Mouse (Mus musculus) cerebellum, adult 11 months (tissue): ENCODE data around the gene Rin3.

Experiments used
- DNase-seq: peaks from one replicate; pipeline ENCODE4 v3.0.0; 2022

The Rin3 gene

DNA sequence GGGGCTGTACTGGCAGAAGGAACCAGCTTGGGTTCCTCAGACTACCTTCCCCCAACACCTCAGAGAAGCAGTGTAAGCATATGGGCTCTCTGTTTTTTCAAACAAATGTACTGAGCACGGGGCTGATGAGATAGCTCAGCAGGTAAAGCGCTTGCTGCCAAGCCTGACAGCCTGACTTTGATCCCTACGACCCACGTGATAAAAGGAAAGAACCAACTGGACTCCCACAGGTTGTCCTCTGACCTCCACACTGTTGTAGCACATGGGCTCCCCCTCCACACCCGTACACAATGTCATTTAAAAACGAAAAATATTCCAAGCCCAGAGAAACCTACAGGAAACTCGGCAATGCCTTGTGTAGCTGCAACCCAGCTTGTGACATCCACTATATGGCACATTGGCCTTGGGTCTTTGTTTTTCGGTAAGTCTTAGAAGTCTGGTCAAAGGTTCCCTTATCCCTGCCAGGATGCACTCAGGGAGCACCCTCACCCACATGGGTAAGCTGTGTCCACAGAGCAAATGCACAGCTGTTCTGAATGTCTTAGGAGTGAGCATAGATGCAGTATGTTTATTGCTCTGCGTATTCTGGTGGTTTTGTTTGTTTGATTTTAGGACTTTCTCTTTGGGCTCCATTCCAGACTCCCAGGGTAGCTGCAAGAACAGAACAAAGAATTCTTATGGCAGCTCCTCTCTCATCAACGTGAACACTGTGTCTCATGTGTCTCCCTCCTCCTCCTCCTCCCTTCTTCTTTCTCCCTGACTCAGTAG lies 22.4 kb downstream of the Rin3 start:
- peak; percentile 33 for DNase-seq

DNA sequence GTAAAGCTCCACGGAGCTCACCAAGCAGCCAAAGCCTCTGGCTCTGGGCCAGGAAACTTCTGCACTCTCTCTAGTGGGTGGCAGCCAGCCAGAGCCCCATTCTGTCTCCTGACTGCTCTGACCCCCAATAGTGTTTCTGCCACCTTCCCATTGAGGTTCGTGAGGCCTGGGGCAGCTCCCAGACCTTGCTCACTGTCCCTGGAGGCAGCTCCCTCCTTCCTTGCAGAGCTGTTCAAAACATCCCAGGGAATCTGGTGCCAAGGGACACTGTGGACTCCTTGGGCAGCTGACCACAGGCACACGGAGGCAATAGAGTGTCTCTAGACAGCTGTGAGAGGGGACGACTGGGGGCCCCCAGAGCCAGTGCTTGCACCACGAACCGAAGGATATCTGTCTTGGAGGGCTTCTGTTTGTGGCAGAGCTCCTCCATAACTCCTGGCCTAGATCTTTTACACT lies 25.2 kb downstream of the Rin3 start:
- no peak for DNase-seq

DNA sequence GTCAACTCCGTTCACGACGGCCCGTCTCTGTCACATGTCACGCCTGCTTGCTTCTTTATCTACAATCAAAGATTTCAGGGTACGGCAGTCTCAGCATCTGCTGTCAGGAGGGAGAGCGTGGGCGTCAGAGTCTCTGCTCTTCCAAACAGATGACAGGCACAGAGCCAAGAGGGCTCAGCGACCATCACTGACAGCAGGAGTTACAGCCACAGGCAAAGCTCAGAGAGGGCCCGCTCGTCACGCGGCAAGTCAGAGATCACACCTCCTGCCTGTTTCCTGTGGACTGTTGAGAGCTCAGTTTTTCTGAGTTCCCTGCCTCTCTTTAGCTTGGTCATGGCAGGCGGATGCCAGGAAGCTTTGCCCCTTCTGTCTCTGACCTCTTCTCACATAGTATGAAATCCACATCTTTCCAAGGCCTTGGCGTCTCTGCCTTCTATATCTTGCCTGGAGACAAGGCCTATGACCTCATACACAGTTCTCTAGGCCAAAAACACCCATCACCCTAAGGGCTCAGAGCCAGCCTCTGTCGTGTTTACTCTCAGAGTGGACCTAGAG lies 25.7 kb downstream of the Rin3 start:
- DNase-seq: no peak

DNA sequence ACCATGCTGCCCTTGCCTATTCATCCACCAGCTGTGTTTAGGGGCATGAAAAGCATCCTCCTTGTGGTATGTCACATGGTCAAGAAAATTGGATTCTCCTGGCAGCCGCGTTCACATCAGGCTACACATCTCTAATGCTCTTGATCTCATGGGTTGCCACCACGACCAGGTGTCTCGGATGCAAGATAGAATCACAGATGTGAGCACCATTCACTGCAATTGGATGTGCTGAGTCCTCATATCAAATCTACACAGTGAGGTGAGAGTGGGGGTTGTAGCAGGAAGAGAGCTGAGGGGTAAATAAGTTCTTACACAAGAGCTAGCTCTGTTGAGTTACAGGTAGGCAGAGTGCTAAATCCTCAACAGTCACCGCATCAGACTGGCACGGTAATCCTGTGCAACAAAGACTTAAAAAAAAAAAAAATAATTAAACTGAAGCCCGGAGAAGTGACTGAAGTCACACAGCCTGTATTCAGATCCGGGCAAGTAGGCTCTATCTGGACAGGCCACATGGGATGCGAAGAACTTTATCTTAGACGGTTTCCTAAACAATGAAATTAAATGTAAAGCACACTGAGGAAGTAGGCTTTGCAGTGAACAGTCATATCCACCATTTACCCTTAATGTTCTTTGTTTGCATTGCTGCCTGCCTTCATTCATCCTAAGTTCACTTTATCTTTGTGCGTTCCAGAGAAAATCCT lies 26.4 kb downstream of the Rin3 start:
- no peak for DNase-seq

DNA sequence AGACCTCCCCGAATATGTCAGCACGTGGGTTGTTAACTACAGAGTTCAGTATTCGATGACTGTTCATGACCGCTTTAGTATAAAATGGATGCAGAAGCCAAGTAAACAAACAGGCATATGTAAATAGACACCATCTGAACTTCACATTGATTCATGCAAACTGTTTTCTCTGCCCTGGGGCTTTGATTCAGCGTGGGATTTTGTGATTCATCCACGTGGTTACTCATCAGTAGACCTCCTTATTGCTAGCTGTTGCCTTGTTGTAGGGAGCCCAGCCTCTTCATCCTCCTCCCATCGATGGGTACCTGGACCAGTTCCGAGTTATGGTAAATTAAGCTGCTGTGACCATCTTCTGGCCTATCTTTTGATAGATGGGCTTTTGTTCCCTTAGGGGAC lies 26.9 kb downstream of the Rin3 start:
- DNase-seq: no peak

DNA sequence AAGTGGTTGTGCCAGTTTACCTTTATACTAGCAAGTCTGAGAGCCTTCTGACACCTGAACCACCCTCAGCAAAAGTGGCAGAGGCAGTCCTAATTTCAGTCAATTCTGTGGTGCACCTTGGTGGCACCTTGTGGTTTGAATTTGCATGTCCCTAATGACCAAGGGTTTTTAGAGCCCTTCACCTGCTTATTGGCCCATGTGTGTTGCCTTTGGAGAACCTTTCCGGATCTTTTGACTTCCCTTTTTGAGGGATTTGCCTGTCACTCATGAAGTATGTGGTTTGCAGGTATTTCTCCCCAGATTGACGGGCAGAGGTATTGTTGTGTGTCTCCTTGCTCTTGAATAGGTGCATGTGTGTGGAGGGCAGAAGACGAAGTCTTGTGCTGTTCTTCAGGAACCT lies 27.4 kb downstream of the Rin3 start:
- DNase-seq: no peak

DNA sequence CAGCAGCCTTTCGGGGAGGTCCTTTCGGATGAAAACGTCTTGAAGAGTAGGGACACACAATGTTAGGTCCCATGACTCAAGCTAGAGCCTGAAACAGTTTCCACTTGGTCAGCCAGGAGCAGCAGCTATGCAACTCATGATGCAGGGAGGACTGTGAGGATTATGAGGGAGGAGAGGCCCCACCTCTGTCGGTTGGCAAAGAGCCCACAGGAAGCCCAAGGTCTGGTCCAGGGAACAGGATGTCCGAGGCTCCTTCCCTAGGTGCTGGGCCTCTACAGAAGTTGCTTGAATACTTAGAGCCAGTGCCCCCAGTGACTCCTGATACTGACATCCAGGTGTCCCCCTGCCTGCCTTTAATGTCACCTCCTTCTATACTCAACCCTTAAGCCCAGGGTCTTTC lies 28.6 kb downstream of the Rin3 start:
- no peak for DNase-seq

DNA sequence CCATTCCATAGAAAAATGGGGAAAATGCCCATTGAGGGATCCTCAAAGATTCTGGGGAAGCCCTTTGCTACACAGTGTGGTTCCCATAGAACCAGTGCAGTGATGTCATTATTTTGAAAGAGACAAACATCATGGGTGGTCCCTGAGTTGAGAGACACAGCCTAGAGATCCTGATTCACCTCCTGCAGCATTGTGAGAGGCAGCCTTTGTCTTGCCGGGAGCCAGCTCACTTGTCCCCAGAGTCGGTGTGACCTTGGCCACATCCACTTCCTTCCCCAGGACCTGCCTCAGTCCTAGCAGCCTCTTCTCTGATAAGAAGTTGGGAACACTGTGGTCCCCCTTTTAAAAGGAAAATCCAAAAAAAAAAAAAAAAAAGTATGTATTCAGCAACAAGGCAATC lies 36.3 kb downstream of the Rin3 start:
- no peak for DNase-seq

DNA sequence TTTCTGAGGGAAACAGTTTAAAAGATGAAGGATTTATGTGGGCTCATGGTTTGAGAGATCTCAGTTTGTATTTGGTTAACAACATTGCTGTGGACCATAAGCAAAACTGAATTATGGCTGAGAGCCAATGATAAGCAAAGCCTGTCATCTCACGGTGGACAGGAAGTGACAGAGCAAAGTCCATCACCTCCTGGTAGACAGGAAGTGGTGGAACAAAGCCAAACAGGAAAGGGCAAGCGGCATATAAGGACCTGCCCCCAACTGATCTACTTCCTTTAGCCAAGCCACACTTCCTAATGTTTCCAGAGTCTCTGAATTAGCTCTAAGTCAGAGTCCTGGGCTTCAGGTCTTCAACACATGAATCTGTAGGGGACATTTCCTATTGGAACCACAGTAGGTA lies 37.1 kb downstream of the Rin3 start:
- no peak for DNase-seq

DNA sequence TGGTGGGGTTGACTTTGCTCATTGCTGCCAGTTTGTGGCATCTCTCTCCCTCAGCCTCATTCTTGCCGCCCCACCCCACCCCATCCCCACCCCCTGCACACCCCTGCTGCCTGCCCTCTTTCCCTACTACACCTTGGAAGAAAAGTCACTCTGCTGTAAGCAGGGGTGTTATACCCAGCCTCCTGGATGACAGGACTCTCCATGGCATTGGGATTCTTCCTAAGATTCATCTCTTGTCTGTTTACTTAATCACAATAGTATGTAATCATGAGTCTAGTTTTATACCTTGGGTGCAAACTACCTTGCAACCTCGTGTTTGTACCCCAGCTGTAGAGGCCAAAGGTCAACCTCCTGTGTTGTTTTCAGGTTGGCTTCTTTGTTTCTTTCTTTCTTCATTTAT lies 37.5 kb downstream of the Rin3 start:
- no peak for DNase-seq

DNA sequence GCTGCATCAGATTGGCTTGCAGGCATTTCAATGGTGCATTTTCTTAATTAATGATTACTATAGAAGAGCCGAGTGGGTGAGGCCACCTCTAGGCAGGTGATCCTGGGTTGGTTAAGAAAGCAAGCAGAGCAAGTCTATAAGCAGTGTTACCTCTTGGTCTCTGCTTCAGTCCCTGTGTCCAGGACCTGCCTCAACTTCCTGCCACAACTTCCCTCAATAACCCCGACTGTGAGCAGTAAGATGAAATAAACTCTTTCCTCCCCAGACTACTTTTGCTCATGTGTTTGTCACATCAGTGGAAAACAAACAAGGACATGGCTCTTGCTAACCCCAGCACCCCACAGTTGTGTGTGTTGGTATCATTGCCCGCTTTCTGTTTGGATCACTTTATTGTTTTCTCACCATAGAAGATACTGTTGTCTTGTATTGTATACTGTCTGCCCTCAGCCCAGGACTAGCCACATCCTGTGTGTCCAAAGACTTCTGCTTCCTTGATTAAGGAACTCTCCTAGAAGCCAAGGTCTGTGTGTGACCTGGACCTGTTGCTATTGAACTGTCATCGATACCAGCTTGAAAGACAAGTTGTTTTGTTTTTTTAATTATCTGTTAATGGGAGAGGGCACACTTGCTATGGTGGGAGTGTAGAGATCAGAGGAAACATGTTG lies 38.3 kb downstream of the Rin3 start:
- no peak for DNase-seq

DNA sequence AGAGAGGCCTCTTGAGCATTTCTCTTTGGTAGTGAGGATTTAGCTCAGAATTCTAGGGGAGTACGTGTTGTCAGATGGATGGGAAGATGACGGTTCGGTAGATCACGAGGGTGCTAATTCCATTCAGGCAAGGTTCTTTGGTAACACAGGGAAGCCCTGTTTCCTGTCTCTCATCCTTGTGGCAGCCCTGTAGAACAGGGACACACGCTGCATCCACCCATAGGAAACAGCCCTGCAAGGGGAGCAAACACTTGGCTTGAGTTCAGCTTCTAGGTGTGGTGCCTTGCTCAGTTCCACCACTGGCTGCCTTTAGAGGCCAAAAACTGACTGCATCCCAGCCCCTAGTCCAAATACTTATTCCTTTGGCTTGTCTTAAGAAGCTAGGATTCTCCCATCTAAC lies 39.0 kb downstream of the Rin3 start:
- no peak for DNase-seq

DNA sequence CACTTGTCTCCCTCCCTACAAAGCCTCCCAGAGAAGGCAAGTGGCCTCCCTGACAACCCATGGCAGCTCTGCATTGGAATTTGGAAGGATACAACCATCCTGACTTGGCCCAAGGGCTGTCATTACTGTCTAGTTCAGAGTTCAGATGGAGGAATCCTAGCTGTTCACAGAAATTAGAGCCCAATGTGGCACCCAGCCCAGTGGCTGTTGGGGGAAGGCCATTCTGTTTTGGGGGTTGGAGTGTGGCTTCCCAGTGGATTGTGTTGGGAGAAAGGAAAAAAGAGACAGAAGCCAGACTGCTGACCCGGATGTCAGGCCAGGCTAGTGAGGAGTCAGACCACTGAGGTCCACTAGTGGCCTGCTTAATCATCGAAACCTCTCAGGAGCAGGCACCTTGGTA lies 40.5 kb downstream of the Rin3 start:
- no peak for DNase-seq

DNA sequence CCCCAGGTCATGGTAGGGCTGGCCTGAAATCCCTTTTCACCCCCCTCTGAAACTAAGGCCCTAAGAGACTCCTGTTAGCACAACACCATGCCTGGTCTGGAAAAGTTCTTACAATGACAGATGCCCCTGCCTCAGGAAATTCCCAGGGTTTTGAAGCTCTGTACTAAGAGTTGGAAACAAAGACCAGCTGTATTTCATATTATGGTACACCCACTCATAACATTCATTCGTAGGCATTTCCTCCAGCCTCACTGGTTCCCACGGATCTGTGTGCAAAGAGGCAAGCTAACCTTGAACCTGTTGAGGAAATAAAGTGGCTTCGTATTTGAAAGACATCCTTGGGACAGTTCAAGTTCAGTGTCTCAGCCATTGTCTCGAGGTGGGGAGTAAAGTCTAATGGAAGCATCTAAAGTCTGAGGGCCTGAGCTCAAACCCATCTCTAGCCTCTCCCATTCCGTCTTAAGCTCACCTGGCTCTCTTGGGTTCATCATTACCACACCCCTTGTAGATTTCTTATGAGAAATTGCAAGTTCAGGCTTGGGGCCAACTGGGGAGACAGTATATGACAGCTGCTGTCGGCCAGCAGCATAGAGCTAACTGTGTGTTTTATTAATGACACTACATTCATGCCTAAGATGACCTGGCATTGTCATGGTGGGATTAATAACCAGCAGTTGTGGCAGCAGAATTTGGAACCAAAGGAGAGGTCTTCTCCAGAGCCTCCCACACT lies 41.5 kb downstream of the Rin3 start:
- no peak for DNase-seq

DNA sequence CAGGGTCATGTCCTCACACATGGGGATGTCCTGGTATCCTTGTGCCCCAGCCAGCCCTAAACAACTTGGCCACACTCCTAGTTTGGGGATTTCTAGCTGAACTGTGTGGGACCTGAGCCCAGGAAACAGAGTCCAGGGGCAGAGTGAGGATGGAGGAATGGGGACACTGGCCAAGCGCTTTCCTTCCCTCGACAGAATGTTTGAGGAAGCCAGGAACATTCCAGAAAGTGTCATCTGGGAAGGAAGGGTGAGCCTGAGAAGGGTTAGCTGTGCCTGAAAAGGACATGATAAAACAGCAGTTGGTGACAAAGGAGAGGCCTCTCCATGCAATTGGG lies 42.0 kb downstream of the Rin3 start:
- no peak for DNase-seq

DNA sequence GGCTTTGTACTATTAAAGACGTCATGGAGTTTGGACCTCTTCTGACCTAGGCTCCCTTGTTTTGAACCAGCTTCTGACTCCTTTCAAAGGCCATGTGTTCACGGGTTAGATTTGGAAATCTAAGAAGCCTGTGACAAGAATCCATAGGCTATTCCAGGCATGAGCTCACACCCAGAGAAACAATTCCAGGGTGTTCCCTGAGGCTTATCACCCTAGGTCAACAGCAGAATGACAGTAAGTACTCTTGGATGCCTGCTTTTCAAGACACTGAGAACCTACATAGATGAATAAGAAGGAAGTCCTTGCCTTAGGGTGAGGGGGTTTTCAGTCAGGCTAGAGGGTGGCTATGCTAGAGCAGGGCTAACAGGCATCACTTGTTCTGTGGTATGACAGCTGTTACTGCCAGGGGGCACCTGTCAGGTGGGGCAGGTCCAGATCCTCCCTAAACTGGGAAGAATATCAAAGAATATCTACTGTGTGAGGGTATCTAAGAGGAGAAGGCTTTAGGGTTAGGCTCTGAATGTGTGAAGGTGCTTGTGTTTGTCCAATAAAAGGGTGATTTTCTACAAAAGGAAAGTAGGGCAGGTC lies 44.0 kb downstream of the Rin3 start:
- DNase-seq: no peak

DNA sequence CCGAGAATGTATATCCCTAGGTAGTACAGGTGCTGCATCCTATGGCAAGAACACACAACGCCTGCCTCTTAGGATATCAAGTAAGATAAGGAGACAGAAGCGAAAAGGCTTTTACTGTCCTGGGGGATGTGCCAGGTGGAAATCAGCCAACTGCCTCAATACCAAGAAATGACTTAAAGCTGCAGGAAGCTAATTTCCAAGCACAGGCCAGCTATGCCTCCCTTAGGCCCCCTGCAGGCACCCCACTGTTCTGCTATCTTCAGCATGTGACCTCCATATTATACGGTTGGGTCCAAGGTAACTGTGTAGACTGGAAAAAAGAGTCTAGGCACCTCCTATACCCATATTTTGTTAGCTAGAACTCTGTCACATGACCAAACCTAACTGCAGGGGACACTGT lies 44.7 kb downstream of the Rin3 start:
- DNase-seq: no peak

DNA sequence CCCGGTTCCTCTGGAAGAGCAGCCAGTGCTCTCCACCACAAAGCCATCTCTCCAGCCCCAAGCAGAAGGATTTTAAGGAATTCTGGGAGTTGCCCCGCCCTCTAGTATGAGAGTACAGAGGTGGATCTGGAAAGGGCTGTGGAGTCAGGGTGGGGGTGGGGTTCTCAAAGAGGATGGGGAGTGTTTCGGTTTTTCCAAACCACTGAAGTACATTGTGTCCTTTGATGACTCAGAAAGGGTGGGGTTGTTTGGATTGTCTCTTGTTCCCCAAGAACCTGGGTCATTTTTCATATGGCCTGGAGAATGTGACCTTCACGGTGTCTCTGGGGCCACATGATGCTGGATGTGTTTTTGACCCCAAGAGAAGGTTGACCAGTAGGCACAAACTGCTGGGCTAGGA lies 45.2 kb downstream of the Rin3 start:
- no peak for DNase-seq

DNA sequence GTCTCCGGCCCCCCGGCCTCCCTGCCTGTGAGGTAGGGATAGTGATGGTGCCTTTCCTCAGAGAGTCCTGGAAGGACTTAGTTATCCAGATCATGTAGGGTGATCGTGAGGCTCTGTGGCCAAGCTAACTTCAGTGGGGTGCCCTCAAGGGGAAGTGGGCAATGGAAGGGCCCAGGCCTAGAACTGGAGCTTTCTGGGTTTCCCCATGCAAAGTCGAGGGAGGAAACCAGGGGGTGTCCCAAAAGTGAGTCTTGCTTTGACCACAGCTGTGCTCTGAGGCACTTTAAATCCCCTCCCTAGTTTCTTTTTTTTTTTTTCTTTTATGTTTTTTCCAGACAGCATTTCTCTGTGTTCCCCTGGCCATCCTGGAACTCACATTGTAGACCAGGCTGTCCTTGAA lies 47.3 kb downstream of the Rin3 start:
- no peak for DNase-seq

DNA sequence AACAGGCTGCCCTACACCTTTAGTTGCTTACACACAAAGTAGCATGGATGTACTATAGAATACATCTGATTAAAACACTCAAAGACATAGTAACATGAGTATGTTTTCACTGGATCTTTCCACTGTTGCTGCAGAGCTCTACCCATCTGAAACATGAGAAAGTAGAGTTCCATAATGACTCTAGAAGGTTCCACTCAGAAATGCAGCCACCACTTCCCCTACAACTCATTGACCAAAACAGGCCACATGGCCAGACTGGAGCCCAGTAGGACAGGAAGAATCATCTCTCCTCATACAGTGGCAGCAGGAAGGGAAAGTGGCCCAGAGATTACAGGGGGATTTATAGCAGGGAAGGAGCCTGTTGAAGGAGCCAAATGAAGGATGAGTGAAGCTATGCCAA lies 47.9 kb downstream of the Rin3 start:
- no peak for DNase-seq

DNA sequence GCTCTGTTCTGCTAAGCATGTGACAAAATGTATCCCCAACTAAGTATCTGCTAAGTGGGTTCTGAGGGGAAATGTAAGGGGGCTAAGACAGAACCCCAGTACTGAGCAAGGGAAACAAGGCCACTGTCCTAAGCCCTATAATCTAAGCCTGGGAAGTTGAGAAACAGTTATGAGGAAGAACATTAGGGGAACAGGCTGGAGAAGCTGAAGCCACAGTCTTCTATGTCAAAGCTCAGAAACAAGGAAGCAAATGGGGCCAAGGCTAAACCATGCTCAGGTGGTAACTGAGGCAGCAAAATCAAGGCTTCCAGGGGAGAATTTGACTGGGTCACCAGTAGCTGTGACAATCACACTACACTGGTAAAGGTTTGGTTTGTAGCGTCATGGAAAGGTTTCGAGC lies 50.3 kb downstream of the Rin3 start:
- DNase-seq: no peak

DNA sequence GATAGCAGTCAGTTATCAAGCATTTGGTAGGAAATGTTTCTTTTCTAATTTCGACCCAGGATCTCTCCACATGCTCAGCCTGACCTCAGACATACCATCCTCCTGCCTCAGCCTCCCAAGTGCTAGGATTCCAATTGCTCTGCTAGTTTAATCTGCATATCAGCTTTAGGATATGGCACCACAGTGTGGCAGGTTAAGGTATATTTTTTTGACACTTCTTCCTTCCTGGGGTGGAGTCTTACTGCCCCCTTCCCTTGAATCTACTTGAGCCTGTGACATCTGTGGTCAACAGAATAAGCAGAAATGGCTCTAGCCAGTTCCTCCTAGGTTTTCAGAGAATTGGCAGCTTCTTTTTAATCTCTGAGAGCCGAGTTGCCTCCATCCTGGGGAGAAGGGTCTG lies 56.2 kb downstream of the Rin3 start:
- DNase-seq: no peak

DNA sequence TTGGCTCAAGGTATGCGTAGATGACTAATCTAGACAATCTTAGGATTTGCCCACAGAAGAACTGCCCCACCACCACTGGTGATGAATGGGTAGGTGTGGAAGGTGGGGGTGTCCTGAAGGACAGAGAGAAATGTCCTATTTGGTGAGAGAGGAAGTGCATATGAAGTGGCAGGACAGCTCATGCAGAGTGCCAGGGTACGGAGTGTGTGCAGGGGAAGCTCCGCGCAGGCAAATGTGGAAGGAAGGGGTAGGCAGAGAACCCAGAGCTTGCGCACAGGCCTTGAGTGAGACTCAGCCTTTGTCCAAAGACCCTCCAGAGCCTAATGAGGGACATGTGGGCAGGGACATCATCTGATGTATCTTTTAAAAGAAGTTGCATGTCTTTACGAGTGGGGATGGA lies 57.6 kb downstream of the Rin3 start:
- DNase-seq: no peak
